Mouse (Mus musculus) gastrocnemius, adult 2 months (tissue): ENCODE data around the gene Cs. TPM values are rescaled to one million over a fixed set of nuclear protein-coding genes. Genes with fewer than 3 reads are reported as not detected.
A peak's percentile ranks its signal among the peaks of the same experiment; 100 is the strongest.
"Not testable (repeated sequence)": the region's sequence is repeated elsewhere in the genome, so short reads cannot be mapped to it uniquely, and the experiment has no call there.

Source experiments
- DNase-seq: peaks from one replicate; pipeline ENCODE4 v3.0.0; 2022
- H3K27ac ChIP-seq: fragments of 200-600 bp; 2 replicates; pipeline ENCODE4 v1.8.1; 2022; ENCODE audit warnings: mild to moderate bottlenecking
- H3K4me3 ChIP-seq: fragments of 200-600 bp; 2 replicates; pipeline ENCODE4 v1.8.1; 2022; ENCODE audit warnings: mild to moderate bottlenecking, moderate library complexity
- CTCF ChIP-seq: fragments of 200-600 bp; IDR thresholded peaks from 2 replicates; pipeline ENCODE4 v1.8.1; 2022; ENCODE audit warnings: antibody characterized with exemption, mild to moderate bottlenecking, moderate library complexity
- intact Hi-C: fragments of 180-260 bp; cut with DNase I; formaldehyde crosslinking; loops from one replicate; pipeline ENCODE4 v1.15.1; 2025
- total RNA-seq, 2 experiments: library from RNA; stranded (reverse); gene quantifications; 2 replicates each; pipeline ENCODE4 v1.2.3; 2021

The Cs gene
- total RNA-seq, 2 experiments from 2014 or later = 541 to 658 TPM

GRCm38 (mm10) chr10:128310902-128311301 is 26.6 kb upstream of the Cs start:
- H3K27ac ChIP-seq = no peak overlapping the region
- intact Hi-C loops = no loop called here
- no peak for DNase-seq
- no peak for TF ChIP-seq CTCF
- H3K4me3 ChIP-seq = no peak overlapping the region

DNA sequence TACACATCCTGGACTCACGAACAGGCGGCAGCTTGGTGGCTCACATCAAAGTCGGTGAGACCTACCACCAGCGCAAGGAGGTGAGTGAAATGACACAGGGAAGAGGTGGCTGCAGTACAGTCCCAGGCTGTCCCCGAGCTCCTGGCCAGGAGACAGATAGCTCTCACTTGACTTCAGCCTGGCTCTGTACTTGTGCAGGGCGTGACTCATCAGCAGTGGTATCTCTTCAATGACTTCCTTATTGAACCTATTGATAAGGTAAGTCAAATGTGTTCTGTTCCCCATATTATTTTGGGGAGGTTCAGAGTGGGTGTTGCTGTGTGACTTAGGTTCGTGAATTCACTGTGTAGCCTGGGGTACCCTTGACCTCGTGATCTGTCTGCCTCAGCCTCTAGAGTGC is 22.0 kb upstream of the Cs start:
- TF ChIP-seq CTCF = no peak
- Histone ChIP-seq H3K27ac (no peak overlapping the region), H3K4me3 (no peak overlapping the region)
- intact Hi-C loops = no loop called here
- no peak for DNase-seq

DNA sequence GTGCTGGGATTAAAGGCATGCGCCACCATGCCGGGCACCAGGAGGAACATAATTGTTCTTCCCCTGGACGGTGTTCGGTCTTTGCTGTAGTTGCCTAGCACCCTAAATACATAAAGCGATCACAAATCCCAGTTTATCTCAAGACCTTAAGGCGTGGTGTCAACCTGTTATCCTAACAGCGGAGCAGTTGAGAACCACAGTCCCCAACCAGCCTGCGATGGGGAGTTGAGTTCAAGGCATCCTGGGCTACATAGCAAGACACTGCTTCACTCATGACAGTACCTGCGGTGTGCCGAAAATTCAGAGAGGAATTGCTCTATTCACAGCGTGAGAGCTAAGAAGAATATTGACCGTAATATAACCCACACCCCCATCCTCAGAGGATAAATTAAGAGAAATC is 15.9 kb upstream of the Cs start:
- Histone ChIP-seq H3K4me3 (peak overlapping the region; percentile 85), H3K27ac (peak overlapping the region; percentile 99)
- intact Hi-C loops = no loop called here
- no peak for TF ChIP-seq CTCF
- DNase-seq = no peak

- intact Hi-C loops = no loop called here
- H3K27ac ChIP-seq = peak within 1 kb of the TSS; percentile 99
- H3K4me3 ChIP-seq = peak within 1 kb of the TSS; percentile 85
- DNase-seq = peak; percentile 89
- no peak for TF ChIP-seq CTCF
Observed at GRCm38 (mm10) chr10:128322141-128323108, 15.1 kb upstream of the Cs start, which contains the start of gene Cnpy2. Gene Cnpy2, plus strand, starts transcription at chr10:128322459.

DNA sequence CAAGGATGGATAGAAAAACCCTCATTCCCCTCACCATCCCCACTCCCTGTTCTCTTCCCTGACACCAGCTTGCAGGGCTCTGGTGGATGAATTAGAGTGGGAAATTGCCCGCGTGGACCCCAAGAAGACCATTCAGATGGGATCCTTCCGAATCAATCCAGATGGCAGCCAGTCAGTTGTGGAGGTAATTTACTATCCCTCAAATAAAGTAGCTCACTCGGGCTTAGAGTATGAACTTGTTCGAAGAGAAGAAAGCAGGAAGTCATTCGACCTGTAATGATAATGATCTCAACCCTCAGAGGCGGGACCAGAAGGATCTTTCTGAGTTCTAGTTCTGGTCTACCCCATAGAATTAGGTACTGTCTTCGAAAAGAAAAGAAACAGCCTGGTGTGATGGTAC is 14.0 kb upstream of the Cs start:
- no peak for TF ChIP-seq CTCF
- Histone ChIP-seq H3K4me3 (peak overlapping the region; percentile 85), H3K27ac (peak overlapping the region; percentile 99)
- DNase-seq = no peak
- intact Hi-C loops = no loop called here

DNA sequence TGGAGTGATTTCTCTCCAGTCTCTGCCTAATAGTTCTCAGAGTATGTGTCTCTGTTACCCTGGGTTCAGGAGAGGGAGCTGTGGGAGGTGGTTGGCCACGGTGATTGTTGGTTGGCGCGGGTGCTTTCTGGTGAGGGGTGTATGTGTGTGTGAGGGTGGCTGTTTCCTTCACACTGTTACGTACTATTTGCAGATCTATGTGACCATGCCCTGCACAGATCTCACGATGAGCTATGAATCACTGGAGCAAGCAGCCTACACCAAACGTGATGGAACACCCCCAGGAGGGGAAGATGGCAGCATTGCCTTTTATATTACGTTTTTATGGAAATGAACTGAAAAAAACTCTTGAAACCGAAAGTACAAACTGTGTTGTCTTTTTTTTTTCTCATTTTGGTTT is 10.7 kb upstream of the Cs start:
- intact Hi-C loops = no loop called here
- Histone ChIP-seq H3K27ac (no peak overlapping the region), H3K4me3 (no peak overlapping the region)
- DNase-seq = no peak
- no peak for TF ChIP-seq CTCF

GRCm38 (mm10) chr10:128327610-128328009 is 9.9 kb upstream of the Cs start:
- no peak; the same call in 1 of the 2 replicates for TF ChIP-seq CTCF
- DNase-seq = no peak
- intact Hi-C loops = no loop called here
- no peak overlapping the region for H3K4me3 ChIP-seq
- H3K27ac ChIP-seq = no peak overlapping the region

- H3K4me3 ChIP-seq, DNase-seq, H3K27ac ChIP-seq, intact Hi-C loops: not testable (repeated sequence)
Observed at GRCm38 (mm10) chr10:128332358-128333249, 4.9 kb upstream of the Cs start.

DNA sequence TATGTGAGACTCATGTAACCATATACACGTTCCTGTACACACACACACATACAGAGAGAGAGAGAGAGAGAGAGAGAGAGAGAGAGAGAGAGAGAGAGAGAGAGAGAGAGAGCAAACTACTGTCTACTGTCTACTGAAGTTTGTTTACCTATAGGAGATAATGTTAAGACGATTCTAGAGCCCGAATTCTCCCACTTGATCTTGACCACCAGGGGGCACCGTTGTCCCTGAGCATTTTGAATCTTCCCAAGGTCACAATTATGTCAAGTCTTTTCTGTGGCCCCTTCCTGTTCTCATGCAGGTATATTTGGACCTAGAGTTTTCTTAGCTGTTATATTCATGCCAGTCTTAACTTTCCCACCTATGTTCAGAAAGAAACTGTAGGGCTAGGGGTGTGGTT is 2.0 kb upstream of the Cs start:
- TF ChIP-seq CTCF = peak; percentile 78
- H3K27ac ChIP-seq = peak overlapping the region; percentile 97
- intact Hi-C loops = loop anchor here (5.0 kb wide), 1 partner anchor 42 kb away; the partner anchor contains the start of gene Ankrd52
- no peak overlapping the region for H3K4me3 ChIP-seq
- DNase-seq = peak; percentile 85

- H3K27ac ChIP-seq = peak overlapping the region; percentile 97
- intact Hi-C loops = loop anchor here (2.0 to 5.0 kb wide), 2 partner anchors 41 to 119 kb away; partner anchors contain the start of gene Ankrd52
- DNase-seq = no peak
- no peak for TF ChIP-seq CTCF
- no peak overlapping the region for H3K4me3 ChIP-seq
Observed at GRCm38 (mm10) chr10:128336195-128336594, 1.3 kb upstream of the Cs start.

DNA sequence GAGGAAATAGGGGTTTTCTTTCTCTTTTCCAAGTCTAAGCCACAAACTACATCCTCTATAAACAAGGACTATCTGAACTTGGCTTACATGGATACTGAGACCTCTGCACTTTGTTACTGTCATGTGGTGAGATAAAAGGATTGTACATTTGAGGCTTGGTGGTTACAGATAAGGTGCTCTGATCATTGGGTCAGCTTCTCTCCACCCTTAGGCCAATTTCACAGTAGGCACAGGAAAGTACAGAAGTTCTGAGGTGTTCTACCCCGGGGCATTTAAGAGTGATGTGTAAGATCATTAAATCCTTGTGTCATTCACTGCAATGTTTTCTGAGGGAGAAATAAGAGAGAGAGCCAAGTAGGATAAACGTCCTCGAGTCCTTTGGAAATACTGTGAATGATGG is 937 bp upstream of the Cs start:
- intact Hi-C loops = loop anchor here (2.0 to 5.0 kb wide), 2 partner anchors 41 to 118 kb away; partner anchors contain the start of gene Ankrd52
- H3K27ac ChIP-seq = peak overlapping the region; percentile 97
- H3K4me3 ChIP-seq = peak overlapping the region; percentile 74

DNA sequence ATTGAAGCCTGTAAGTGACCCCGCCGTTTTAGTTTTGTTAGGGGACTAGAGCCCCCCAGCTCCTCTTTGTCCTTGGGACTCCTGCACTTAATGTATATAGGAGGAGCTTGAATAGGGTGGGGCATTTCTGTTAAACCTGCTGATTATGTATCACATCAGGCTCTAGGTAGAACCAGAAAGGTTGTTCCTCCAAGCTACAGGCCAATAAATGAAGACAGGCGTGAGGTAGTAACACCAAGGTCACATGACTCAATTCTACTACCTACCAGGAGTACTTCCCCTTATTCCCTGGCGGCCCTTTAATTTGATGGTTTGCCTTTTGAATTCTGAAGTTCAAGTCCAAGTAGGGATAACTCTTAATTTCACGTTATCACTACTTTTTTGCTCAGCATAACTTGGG is 881 bp downstream of the Cs start:
- Histone ChIP-seq H3K27ac (peak overlapping the region; percentile 97), H3K4me3 (peak overlapping the region; percentile 74)
- DNase-seq = no peak
- intact Hi-C loops = loop anchor here (5.0 kb wide), 1 partner anchor 39 kb away; the partner anchor contains the start of gene Ankrd52
- TF ChIP-seq CTCF = no peak

More for the DNA sequence above, 937 bp upstream of the Cs start:
- no peak for DNase-seq
- TF ChIP-seq CTCF = no peak
